Mouse (Mus musculus) lung, embryonic 16.5 days (tissue): ENCODE data around the gene Trit1. TPM values are rescaled to one million over a fixed set of nuclear protein-coding genes. Genes with fewer than 3 reads are reported as not detected.

Source experiments
- ATAC-seq: fragments of 200-750 bp; cut with Nextera tagmentation; 2 replicates; pipeline ENCODE4 v1.8.0; 2017; ENCODE audit warnings: low read depth, mild to moderate bottlenecking, moderate library complexity
- H3K27ac ChIP-seq: fragments of 300-500 bp; sonication (generic); 2 replicates; pipeline ENCODE4 v1.5.1; 2014; ENCODE audit warnings: mild to moderate bottlenecking, control low read depth, low read length
- H3K27me3 ChIP-seq: fragments of 300-500 bp; sonication (generic); 2 replicates; pipeline ENCODE4 v1.6.1; 2014; ENCODE audit warnings: low read depth, low read length, mixed read lengths; ENCODE audit not compliant: control insufficient read depth, insufficient read depth
- H3K36me3 ChIP-seq: fragments of 300-500 bp; sonication (generic); 2 replicates; pipeline ENCODE4 v1.6.1; 2014; ENCODE audit warnings: low read length; ENCODE audit not compliant: control insufficient read depth, insufficient read depth
- H3K4me1 ChIP-seq: fragments of 300-500 bp; sonication (generic); replicated peaks from 2 replicates; pipeline ENCODE4 v1.6.1; 2014; ENCODE audit warnings: low read length, mixed read lengths; ENCODE audit not compliant: control insufficient read depth, insufficient read depth
- H3K4me2 ChIP-seq: fragments of 300-500 bp; sonication (generic); 2 replicates; pipeline ENCODE4 v1.6.1; 2014; ENCODE audit warnings: low read depth, low read length, control low read depth
- H3K4me3 ChIP-seq: fragments of 300-500 bp; sonication (generic); 2 replicates; pipeline ENCODE4 v1.5.1; 2014; ENCODE audit warnings: mild to moderate bottlenecking, low read length, control low read depth
- H3K9ac ChIP-seq: fragments of 300-500 bp; sonication (generic); 2 replicates; pipeline ENCODE4 v1.6.1; 2014; ENCODE audit warnings: low read length, control low read depth
- H3K9me3 ChIP-seq: fragments of 300-500 bp; sonication (generic); 2 replicates; pipeline ENCODE4 v1.6.1; 2016; ENCODE audit warnings: low read length; ENCODE audit not compliant: control insufficient read depth
- WGBS: fragments of 180-500 bp; shearing (Covaris S2); extraction: QIAGEN DNeasy Blood & Tissue Kit; methylation state at CpG from one replicate; pipeline ENCODE4 v1.1.7; 2014; 5-methylcytosine and 5-hydroxymethylcytosine counted together
- polyA plus RNA-seq: library from polyadenylated mRNA; unstranded; fragments of >200 nt; fragmentation: Nextera tagmentation; extraction: Ambion mirVana; gene quantifications from 2 replicates; pipeline ENCODE4 v1.2.1, GENCODE M21; 2015

Trit1 gene
- polyA plus RNA-seq, 1 experiment from 2014 or later = 17.4 TPM

- 42% methylated on average over 3 of the region's 3 CpGs for WGBS
Observed at GRCm38 (mm10) chr4:122992276-122992675, 24.1 kb upstream of the Trit1 start.

GRCm38 (mm10) chr4:122995404-122996220, 20.8 kb upstream of the Trit1 start, which contains the start of gene Mycl:
Gene Mycl, plus strand, starts transcription at chr4:122995652.
- ATAC-seq = peak; percentile 84
- no peaks in the 10 kb centered on the region for H3K9me3 ChIP-seq
- no peaks in the 10 kb centered on the region for H3K36me3 ChIP-seq
- WGBS = under 1% methylated on average over 68 of the region's 69 CpGs
- peaks cover 35% of the 10 kb centered on the region for H3K27me3 ChIP-seq
- H3K27ac ChIP-seq = peak within 1 kb of the TSS; percentile 25
- peaks cover 8% of the 10 kb centered on the region for H3K4me1 ChIP-seq
- peak within 1 kb of the TSS; percentile 68 for H3K4me3 ChIP-seq
- peak within 1 kb of the TSS; percentile 69 for H3K9ac ChIP-seq
- peak within 1 kb of the TSS; percentile 99 for H3K4me2 ChIP-seq

More at GRCm38 (mm10) chr4:122992276-122992675, 24.1 kb upstream of the Trit1 start:
- no peak overlapping the region for H3K9ac ChIP-seq
- no peak overlapping the region for H3K4me3 ChIP-seq
- H3K9me3 ChIP-seq = no peaks in the 10 kb centered on the region
- H3K36me3 ChIP-seq = no peaks in the 10 kb centered on the region
- no peak overlapping the region for H3K27ac ChIP-seq
- H3K27me3 ChIP-seq = peaks cover 7% of the 10 kb centered on the region
- no peak overlapping the region for H3K4me2 ChIP-seq
- H3K4me1 ChIP-seq = peaks cover 6% of the 10 kb centered on the region
- no peak for ATAC-seq

GRCm38 (mm10) chr4:122996221-122996617, 20.2 kb upstream of the Trit1 start:
- peak overlapping the region; percentile 69 for H3K9ac ChIP-seq
- H3K4me2 ChIP-seq = peak overlapping the region; percentile 99
- peak overlapping the region; percentile 25 for H3K27ac ChIP-seq
- peak; percentile 32 for ATAC-seq
- no peaks in the 10 kb centered on the region for H3K9me3 ChIP-seq
- H3K27me3 ChIP-seq = peaks cover 35% of the 10 kb centered on the region
- WGBS = under 1% methylated on average over 27 of the region's 32 CpGs
- peak overlapping the region; percentile 68 for H3K4me3 ChIP-seq
- peaks cover 8% of the 10 kb centered on the region for H3K4me1 ChIP-seq
- H3K36me3 ChIP-seq = no peaks in the 10 kb centered on the region

- Histone ChIP-seq H3K4me2 (peak overlapping the region; percentile 99), H3K27me3 (peaks cover 35% of the 10 kb centered on the region), H3K9me3 (no peaks in the 10 kb centered on the region), H3K4me3 (peak overlapping the region; percentile 68), H3K27ac (peak overlapping the region; percentile 25), H3K9ac (peak overlapping the region; percentile 69), H3K36me3 (no peaks in the 10 kb centered on the region), H3K4me1 (peaks cover 8% of the 10 kb centered on the region)
- ATAC-seq = peak; percentile 39
- under 1% methylated on average over 47 of the region's 47 CpGs for WGBS
Observed at GRCm38 (mm10) chr4:122996618-122997381, 19.6 kb upstream of the Trit1 start.

- no peak overlapping the region for H3K4me3 ChIP-seq
- no peak overlapping the region for H3K27ac ChIP-seq
- 24% methylated on average over 12 of the region's 12 CpGs for WGBS
- no peaks in the 10 kb centered on the region for H3K9me3 ChIP-seq
- H3K27me3 ChIP-seq = peaks cover 35% of the 10 kb centered on the region
- peaks cover 8% of the 10 kb centered on the region for H3K4me1 ChIP-seq
- H3K9ac ChIP-seq = no peak overlapping the region
- no peaks in the 10 kb centered on the region for H3K36me3 ChIP-seq
- no peak for ATAC-seq
- H3K4me2 ChIP-seq = peak overlapping the region; percentile 4
Observed at GRCm38 (mm10) chr4:122998537-122999262, 17.7 kb upstream of the Trit1 start.

- Histone ChIP-seq H3K4me1 (peaks cover 8% of the 10 kb centered on the region), H3K36me3 (no peaks in the 10 kb centered on the region), H3K4me2 (no peak overlapping the region), H3K27me3 (peaks cover 35% of the 10 kb centered on the region), H3K4me3 (no peak overlapping the region), H3K9me3 (no peaks in the 10 kb centered on the region), H3K27ac (no peak overlapping the region), H3K9ac (no peak overlapping the region)
- ATAC-seq = no peak
- 27% methylated on average over 4 of the region's 4 CpGs for WGBS
Observed at GRCm38 (mm10) chr4:122999263-122999691, 17.1 kb upstream of the Trit1 start.

GRCm38 (mm10) chr4:123000130-123000529, 16.3 kb upstream of the Trit1 start:
- Histone ChIP-seq H3K4me3 (no peak overlapping the region), H3K36me3 (no peaks in the 10 kb centered on the region), H3K9ac (no peak overlapping the region), H3K27me3 (peaks cover 35% of the 10 kb centered on the region), H3K27ac (no peak overlapping the region), H3K4me2 (no peak overlapping the region), H3K9me3 (no peaks in the 10 kb centered on the region), H3K4me1 (peaks cover 13% of the 10 kb centered on the region)
- ATAC-seq = no peak
- 81% methylated on average over 14 of the region's 14 CpGs for WGBS

- peaks cover 35% of the 10 kb centered on the region for H3K27me3 ChIP-seq
- H3K4me2 ChIP-seq = no peak overlapping the region
- H3K4me1 ChIP-seq = peaks cover 17% of the 10 kb centered on the region
- H3K4me3 ChIP-seq = no peak overlapping the region
- ATAC-seq = no peak
- no peaks in the 10 kb centered on the region for H3K9me3 ChIP-seq
- no peaks in the 10 kb centered on the region for H3K36me3 ChIP-seq
- H3K9ac ChIP-seq = no peak overlapping the region
- 73% methylated on average over 17 of the region's 17 CpGs for WGBS
- no peak overlapping the region for H3K27ac ChIP-seq
Observed at GRCm38 (mm10) chr4:123000617-123001342, 15.6 kb upstream of the Trit1 start.
